Mouse (Mus musculus): ENCODE results near the gene Snap29.

Gene Snap29

GRCm38 (mm10) chr16:17456901-17457300 lies 51.1 kb downstream of the Snap29 start:
- ChIA-PET CTCF (interaction anchor here in 1 of 4 experiments (1.0 kb wide), 1 partner anchor 17 kb away, joined by 6 read pairs; no protein-coding TSS in a partner anchor), POLR2A (interaction anchor here in 2 of 4 experiments (1.0 to 1.9 kb wide), 3 partner anchors 10 to 31 kb away, joined by 4 to 6 read pairs (median 4); no protein-coding TSS in a partner anchor)

- CTCF ChIA-PET = interaction anchor here in 3 of 4 experiments (0.6 to 1.8 kb wide), 9 partner anchors 9 to 380 kb away, joined by 3 to 9 read pairs (median 3); partner anchors contain the start of gene Crkl (in 1 of the 3)
- POLR2A ChIA-PET = interaction anchor here in 2 of 4 experiments (0.6 to 2.0 kb wide), 13 partner anchors 9 to 225 kb away, joined by 3 to 6 read pairs (median 3); partner anchors contain the start of genes Crkl (in 2 of the 2) and Smpd4 (in 1 of the 2)
Measured at GRCm38 (mm10) chr16:17460254-17460653, 54.5 kb downstream of the Snap29 start.

- ChIA-PET CTCF (interaction anchor here in 1 of 4 experiments (4.8 kb wide), 1 partner anchor 12 kb away, joined by 20 read pairs; no protein-coding TSS in a partner anchor), POLR2A (interaction anchor here in 2 of 4 experiments (1.1 to 1.6 kb wide), 3 partner anchors 10 to 48 kb away, joined by 3 to 4 read pairs (median 3); partner anchors contain the start of gene Crkl (in 1 of the 2))
Measured at GRCm38 (mm10) chr16:17461596-17461995, 55.8 kb downstream of the Snap29 start.

- ChIA-PET CTCF (interaction anchor here in 2 of 4 experiments (2.0 to 4.8 kb wide), 2 partner anchors 11 kb away, joined by 7 to 20 read pairs; no protein-coding TSS in a partner anchor), POLR2A (interaction anchor here (0.6 to 2.2 kb wide), 16 partner anchors 9 to 304 kb away, joined by 3 to 8 read pairs (median 3); partner anchors contain the start of gene Crkl (in 2 of the 4))
Measured at GRCm38 (mm10) chr16:17463184-17463583, 57.4 kb downstream of the Snap29 start.

- ChIA-PET POLR2A (interaction anchor here in 3 of 4 experiments (0.6 to 1.7 kb wide), 11 partner anchors 9 to 1560 kb away, joined by 3 to 6 read pairs (median 4); partner anchors contain the start of genes Crkl (in 1 of the 3) and Lztr1 (in 1 of the 3)), CTCF (interaction anchor here in 3 of 4 experiments (0.6 to 1.2 kb wide), 4 partner anchors 11 to 45 kb away, joined by 3 to 5 read pairs (median 4); no protein-coding TSS in a partner anchor)
Measured at GRCm38 (mm10) chr16:17466875-17467663, 61.3 kb downstream of the Snap29 start.

- ChIA-PET CTCF (interaction anchor here in 2 of 4 experiments (0.6 to 2.1 kb wide), 3 partner anchors 62 to 153 kb away, joined by 5 to 6 read pairs (median 5); no protein-coding TSS in a partner anchor), POLR2A (interaction anchor here in 1 of 4 experiments (0.8 to 2.3 kb wide), 4 partner anchors 9 to 58 kb away, joined by 3 to 8 read pairs (median 6); partner anchors contain the start of genes Crkl, Lztr1 and Thap7)
Measured at GRCm38 (mm10) chr16:17472498-17472897, 66.7 kb downstream of the Snap29 start.

GRCm38 (mm10) chr16:17474091-17474490 lies 68.3 kb downstream of the Snap29 start:
- ChIA-PET POLR2A (interaction anchor here (0.5 to 2.0 kb wide), 28 partner anchors 9 to 341 kb away, joined by 3 to 10 read pairs (median 3); partner anchors contain the start of genes Thap7 (in 2 of the 4), Aifm3 (in 1 of the 4), Crkl (in 1 of the 4) and Hic2 (in 1 of the 4)), CTCF (interaction anchor here (0.5 to 2.1 kb wide), 46 partner anchors 9 to 736 kb away, joined by 3 to 20 read pairs (median 4); partner anchors contain the start of genes Aifm3 (in 2 of the 4), Crkl (in 2 of the 4), Lztr1 (in 2 of the 4) and Lrrc74b (in 1 of the 4))

- POLR2A ChIA-PET = interaction anchor here in 2 of 4 experiments (0.5 to 2.0 kb wide), 15 partner anchors 13 to 342 kb away, joined by 3 to 10 read pairs (median 4); partner anchors contain the start of genes Aifm3 (in 1 of the 2), Lztr1 (in 1 of the 2), P2rx6 (in 1 of the 2) and Sdf2l1 (in 1 of the 2)
- CTCF ChIA-PET = interaction anchor here in 3 of 4 experiments (0.5 to 1.8 kb wide), 25 partner anchors 8 to 736 kb away, joined by 3 to 20 read pairs (median 6); partner anchors contain the start of genes Aifm3 (in 2 of the 3), Lztr1 (in 2 of the 3), Crkl (in 1 of the 3) and Lrrc74b (in 1 of the 3)
Measured at GRCm38 (mm10) chr16:17474761-17475160, 69.0 kb downstream of the Snap29 start.

- ChIA-PET CTCF (interaction anchor here in 2 of 4 experiments (0.7 kb wide), 2 partner anchors 11 to 319 kb away, joined by 3 read pairs; no protein-coding TSS in a partner anchor), POLR2A (interaction anchor here in 2 of 4 experiments (0.6 to 2.0 kb wide), 9 partner anchors 9 to 577 kb away, joined by 3 to 10 read pairs (median 4); partner anchors contain the start of genes Aifm3 (in 1 of the 2), Dgcr6 (in 1 of the 2) and Lztr1 (in 1 of the 2))
Measured at GRCm38 (mm10) chr16:17475326-17475725, 69.5 kb downstream of the Snap29 start.

GRCm38 (mm10) chr16:17478331-17478943 lies 72.7 kb downstream of the Snap29 start:
- CTCF ChIA-PET = interaction anchor here in 2 of 4 experiments (0.8 to 1.1 kb wide), 3 partner anchors 10 to 18 kb away, joined by 3 to 4 read pairs (median 3); no protein-coding TSS in a partner anchor
- POLR2A ChIA-PET = interaction anchor here in 3 of 4 experiments (0.6 to 2.2 kb wide), 9 partner anchors 8 to 932 kb away, joined by 3 to 8 read pairs (median 3); partner anchors contain the start of gene Aifm3 (in 1 of the 3)
